Comparison of ENCODE assay signal across 17 mouse cellular contexts in genomic region chr3:65525731-65526130, GRCm38 (mm10).
"Had no signal": no experiment of that assay in that cellular context is flagged by ENCODE, and none has a peak within 500 bp of the region (broad histone marks: within the 10 kb centered on the region; RNA-seq: fewer than 3 reads in every experiment).

No protein-coding gene starts in this region.

- H3K9ac ChIP-seq: limb, embryonic 13.5 days; liver, embryonic 12.5 days; liver, embryonic 15.5 days; midbrain, embryonic 13.5 days had no signal

- H3K4me3 ChIP-seq: limb, embryonic 10.5 days; limb, embryonic 13.5 days; liver, embryonic 12.5 days; liver, embryonic 15.5 days; midbrain, embryonic 13.5 days had no signal

- H3K36me3 ChIP-seq: limb, embryonic 10.5 days; limb, embryonic 13.5 days; liver, embryonic 12.5 days; liver, embryonic 15.5 days; midbrain, embryonic 13.5 days had no signal

- H3K27ac ChIP-seq: limb, embryonic 10.5 days; limb, embryonic 13.5 days; liver, embryonic 12.5 days; liver, embryonic 15.5 days; macrophage; midbrain, embryonic 13.5 days had no signal

- ATAC-seq: liver, embryonic 12.5 days; midbrain, embryonic 13.5 days; midbrain, embryonic 16.5 days had no signal

- H3K9me3 ChIP-seq: limb, embryonic 10.5 days; limb, embryonic 13.5 days; liver, embryonic 12.5 days; liver, embryonic 15.5 days; midbrain, embryonic 13.5 days had no signal

- H3K4me2 ChIP-seq: limb, embryonic 13.5 days; liver, embryonic 12.5 days; liver, embryonic 15.5 days; midbrain, embryonic 13.5 days had no signal

- H3K27me3 ChIP-seq: limb, embryonic 13.5 days; midbrain, embryonic 13.5 days had no signal

- DNase-seq: kidney, adult 18-20 months; kidney, adult 9 months; kidney, postnatal 14 days; kidney, postnatal 4 days; liver; lung, adult 2 months; right cerebral cortex, adult 18-20 months; right cerebral cortex, postnatal 14 days; right cerebral cortex, postnatal 4 days; thymus, postnatal 25 days had no signal
